Mouse (Mus musculus): ENCODE results near the gene Commd1.

Gene Commd1

DNA sequence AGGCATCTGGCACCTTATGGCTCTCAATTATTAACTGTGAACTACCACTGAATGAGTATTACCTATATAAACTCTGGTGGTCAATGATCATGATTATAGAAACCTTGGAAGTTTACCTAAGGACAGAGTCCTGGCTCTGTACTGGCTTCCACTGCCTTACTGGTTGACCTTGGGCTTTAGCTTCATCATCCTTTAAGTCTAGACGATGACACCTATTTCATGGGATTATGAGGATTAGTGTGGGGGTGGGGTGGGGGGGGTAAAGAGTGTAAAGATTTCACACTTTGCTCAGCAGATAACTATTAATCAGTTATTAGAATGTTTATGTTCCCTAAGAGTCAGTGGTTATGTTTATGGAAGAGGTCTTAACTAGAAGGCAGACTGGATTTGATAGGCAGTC, 7.6 kb upstream of the Commd1 start:
- no peak for DNase-seq

DNA sequence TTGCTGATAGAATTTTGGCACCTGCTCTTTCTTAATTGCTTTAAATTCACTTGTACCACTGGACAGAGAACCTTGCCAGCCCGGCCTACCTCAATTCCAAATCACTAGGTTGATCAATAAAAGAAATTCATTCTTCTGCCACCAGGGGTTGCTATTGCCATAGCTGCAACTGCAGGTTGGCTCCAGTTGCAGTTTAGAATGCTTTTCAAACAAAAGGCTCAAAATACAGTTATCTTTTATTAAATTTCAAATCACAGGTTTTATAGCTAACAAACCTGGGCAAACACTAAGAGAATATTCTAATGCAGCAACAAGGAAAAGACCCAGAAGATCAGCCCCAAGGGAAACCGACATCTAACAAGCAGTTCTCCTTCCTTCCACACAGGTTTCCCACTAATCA, 5.2 kb upstream of the Commd1 start:
- DNase-seq, result peak; percentile 61

DNA sequence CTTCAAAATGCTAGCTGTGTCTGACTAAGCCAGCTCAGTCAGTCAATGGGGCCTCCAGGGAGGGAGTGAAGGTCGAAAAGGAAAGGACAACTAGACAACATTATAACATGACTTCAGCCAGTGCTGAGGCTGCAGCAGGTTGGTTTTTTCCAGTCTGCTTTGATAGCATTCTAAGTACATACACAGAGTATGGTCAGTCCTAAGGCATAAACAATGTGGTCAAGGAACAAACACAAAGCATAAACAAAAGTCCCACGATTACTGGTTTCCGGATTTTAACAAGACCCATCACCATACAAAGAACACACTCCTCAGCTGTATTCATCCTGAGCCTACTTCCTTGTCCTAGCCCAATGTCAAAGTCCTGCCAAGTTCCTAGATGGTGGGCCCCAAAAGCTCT, 3.3 kb upstream of the Commd1 start:
- DNase-seq, result no peak

DNA sequence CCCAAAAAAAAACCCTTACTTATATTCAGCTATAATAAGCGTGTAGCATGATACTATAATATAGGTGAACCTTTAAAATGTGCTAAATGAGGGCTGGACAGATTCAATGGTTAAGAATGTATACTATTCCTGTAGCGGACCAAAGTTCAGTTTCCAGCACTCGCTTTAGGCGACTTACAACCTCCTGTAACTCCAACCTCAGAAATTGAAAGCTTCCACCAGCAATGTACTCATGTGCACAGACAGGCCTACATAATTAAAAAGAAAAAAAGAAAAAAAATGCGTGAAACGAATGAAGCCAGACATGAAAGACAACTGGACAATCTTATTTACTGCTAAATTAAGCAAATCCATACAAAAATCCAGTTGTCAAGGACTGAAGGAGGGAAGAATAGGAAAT, 664 bp upstream of the Commd1 start:
- DNase-seq, result no peak

DNA sequence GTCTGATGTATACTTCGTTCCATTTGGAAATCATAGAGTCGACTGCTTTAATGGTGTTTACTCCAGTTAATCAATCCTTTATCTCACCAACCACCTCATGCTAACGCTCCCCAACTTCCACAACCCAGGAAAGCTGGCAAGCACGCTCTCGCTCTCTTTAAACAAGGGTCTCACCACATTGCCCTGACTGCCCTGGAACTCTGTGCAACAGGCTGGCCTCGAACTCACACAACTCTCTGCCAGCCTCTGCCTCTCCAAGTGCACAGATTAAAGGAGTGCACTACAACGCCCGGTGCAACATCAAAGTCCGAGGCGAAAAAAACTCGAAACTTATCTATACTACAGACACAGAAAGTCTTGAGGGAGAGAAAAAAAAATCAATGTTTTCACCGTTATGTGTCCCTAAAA, 635 bp downstream of the Commd1 start:
- no peak for DNase-seq

DNA sequence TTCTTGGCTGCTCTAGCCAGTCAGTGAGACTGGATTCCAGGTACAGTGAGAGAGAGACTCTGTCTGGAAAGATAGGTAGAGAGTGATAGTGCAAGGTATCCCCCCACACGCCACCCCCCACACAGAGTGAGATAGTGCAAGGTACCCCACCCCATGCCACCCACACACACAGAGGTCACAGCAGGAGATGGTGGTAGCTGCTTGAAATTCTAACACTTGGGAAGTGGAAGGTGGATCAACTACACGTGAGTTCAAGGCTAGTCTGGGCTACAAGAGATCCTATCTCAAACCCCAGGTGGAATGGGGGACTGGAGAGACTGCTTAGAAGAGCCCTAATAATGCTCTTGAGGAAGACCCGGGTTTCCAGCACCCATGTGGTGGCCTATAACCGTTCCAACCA, 1.1 kb downstream of the Commd1 start:
- no peak for DNase-seq

DNA sequence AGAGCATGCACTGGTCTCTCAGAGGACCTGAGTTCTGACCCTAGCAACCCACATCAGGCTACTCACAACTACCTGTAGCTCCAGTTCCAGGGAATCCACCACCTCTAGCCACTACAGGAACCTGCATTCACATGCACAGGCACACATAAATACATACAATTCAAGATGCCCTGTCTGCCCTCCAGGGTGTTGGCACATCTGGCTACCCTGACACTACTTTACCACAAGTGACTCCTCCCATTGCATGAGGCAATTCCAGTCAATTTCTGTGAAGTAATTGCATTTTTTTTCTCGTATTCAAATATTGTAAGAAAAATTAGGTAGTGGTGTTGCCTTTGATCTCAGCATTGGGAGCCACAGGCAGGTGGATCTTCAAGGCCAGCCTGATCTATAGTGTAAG, 3.0 kb downstream of the Commd1 start:
- no peak for DNase-seq

DNA sequence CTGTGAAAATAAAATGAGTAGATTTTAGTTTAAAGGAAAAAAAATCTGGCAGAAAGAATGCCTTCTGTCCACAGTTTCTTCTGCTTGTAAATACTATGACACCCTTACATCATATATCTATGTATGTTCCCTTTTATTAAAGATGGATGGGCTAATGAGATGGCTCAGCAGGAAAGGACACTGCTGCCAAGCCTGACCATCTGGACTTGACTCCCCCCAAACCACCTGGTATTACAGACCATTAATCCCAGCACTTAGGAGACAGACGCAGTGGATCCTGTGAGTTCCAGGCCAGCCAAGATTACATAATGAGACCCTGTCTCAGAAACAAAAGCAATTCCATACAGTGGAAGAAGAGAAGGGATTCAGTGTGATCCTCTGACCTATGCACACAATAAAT, 3.5 kb downstream of the Commd1 start:
- DNase-seq, result peak; percentile 61

DNA sequence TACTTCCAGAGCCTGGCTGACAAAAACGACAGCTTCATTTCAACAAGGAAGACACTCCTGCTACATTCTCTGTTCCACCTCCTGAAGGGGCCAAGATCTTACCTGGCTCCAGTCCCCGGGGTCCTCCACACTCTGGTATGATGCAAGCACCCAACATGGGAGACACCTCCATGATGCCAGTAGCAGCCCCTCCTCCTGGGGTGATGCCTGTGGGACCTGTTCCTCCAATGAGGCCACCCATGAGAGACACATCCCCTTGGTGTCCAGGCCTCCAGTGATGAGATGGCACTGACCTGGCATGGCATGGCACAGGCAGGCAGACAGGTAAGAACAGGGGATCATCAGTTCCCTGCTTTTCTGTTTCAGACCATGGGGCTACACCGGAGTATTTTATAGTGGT, 4.0 kb downstream of the Commd1 start:
- DNase-seq, result no peak

DNA sequence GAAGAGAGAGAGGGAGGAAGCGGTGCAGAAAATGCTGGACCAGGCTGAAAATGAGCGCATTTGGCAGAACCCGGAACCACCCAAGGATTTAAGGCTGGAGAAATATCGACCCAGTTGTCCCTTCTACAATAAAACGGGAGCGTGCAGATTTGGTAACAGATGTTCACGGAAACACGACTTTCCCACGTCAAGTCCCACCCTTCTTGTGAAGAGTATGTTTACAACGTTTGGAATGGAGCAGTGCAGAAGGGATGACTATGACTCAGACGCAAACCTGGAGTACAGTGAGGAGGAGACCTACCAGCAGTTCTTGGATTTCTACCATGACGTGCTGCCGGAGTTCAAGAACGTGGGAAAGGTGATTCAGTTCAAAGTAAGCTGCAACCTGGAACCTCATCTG, 8.6 kb downstream of the Commd1 start:
- no peak for DNase-seq

DNA sequence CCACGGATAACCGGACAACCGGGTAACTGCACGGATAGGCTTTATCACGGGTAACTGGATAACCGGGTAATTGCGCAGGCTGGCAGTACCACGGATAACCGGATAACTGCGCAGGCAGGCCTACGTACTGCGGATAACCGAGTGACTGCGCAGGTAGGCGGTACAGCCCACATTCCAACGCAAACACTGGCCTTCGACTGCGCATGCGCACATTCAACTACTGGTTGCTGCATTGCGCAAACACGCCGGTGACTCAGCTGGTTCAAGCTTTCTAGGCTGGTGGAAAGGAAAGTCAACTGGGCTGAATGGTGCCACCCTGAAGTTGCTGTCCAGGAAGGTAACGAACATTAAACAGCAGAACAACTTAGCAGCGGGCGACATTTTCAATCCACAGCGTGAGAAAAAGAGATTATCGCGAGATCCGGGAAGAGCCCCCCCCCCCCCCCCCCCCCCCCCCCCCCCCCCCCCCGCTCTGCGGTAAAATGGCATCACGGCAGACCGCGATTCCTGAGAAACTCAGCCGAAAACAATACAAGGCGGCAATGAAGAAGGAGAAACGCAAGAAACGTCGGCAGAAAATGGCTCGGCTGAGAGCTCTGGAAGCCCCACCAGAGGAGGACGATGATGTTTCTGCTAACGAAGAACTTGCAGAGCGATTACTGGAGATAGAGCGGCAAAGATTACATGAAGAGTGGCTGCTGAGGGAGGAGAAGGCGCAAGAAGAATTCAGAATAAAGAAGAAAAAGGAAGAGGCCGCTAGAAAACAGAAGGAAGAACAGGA, 9.2 kb downstream of the Commd1 start:
- peak; percentile 85 for DNase-seq

DNA sequence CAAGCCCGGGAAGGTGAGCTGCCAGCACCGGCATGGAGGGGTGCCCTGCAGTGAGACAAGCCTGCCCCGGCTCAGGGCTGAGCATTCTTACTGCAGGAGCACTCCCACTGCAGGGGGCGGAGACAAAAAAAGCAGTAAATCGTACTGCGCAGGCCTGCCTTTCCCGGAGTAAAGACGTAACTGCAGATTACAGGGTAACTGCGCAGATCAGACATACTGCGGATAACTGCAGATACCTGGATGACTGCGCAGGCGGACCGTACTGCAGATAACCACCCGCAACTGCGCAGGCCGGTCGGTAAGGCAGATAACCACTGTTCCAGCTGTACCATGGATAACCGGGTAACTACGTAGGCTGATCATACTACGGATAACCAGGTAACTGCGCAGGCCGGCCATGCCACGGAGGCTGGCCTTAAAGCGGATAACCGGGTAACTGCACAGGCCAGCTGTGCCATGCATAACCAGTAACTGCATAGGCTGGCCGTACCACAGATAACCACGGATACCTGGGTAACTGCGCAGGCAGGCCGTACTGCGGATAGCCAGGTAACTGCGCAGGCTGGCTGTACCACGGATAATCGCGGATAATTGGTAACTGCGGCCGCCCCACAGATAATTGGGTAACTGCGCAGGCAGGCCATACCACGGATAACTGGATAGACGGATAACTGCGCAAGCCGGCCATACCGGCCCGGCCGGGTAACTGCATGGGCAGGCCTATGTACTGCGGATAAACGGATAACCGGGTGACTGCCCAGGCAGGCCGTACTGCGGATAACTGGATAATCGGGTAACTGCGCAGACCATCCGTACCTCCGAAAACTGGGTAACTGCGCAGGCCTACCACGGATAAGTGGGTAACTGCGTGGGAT, 10.1 kb downstream of the Commd1 start, which contains the start of gene Zrsr1:
Zrsr1 (plus strand) TSS at position 171 of the 875 bp plus-strand sequence.
- DNase-seq, result peak; percentile 73

DNA sequence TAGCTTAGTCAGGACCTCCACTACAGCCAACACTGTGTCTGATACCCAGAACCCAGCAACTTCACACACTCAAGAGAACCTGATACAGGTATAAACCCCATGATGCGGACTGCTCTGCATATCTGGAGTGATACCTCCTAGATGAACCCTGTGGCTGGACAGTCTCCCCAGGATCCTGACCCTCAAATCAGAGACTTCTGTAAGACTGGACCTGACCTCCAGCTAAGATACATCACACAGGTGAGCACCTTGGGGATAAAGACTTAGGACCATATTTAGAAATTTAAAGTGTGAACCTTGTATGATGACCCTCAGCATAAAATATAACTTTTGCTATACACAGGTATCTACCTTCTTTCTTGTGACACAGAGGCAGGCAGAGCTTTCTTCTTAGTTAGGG, 11.6 kb downstream of the Commd1 start:
- DNase-seq, result no peak

DNA sequence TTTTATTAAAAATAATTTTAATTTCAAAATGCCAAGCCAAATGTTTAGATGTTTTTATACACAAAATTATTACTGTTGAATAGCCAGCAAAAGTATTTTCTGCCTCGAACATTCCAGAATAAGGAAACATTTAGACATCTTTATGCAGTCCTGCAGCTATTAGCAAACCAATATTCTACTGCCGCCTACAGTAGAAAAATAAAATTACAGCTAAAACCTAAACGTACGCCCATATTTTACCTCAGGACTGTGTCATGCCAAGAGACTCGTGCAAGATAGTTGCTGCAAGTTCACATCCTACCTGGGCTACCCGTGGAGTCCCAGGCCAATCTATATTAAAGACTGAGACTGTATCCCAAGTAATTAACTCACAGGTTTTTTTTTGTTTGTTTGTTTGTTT, 12.7 kb downstream of the Commd1 start:
- no peak for DNase-seq

DNA sequence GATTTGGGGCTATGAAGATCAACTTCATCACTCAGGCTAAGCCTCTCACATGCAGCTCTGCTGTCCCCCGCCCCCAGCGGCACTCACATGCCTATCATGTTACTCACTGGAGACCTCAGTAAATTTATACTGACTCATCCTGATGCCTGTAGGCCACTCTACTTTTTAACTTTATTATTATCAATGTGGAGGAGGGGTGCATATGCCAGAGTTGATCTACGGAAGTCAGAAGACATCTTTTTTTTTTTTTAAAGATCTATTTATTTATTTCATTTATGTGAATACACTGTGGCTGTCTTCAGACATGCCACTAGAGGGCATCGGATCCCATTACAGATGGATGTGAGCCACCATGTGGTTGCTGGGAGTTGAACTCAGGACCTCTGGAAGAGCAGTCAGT, 16.7 kb downstream of the Commd1 start:
- DNase-seq, result no peak

DNA sequence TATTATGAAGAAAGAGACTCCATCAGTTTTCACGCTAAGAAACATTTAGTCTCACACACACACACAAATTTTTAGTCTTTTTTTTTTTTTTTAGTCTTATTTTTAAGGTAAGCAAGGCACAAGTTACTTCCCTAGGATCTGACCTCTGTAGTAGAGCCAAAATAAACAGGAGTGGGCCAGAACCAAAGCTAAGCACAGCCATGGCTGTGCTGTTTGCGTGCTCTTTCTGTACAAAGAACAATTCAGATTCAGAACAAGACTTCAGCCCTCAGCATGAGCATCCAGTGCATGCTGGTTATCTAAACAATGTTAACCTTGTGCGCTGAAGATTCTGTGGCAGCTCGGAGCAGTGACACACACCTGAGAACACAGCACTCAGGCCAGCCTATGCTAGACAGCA, 17.8 kb downstream of the Commd1 start:
- no peak for DNase-seq

DNA sequence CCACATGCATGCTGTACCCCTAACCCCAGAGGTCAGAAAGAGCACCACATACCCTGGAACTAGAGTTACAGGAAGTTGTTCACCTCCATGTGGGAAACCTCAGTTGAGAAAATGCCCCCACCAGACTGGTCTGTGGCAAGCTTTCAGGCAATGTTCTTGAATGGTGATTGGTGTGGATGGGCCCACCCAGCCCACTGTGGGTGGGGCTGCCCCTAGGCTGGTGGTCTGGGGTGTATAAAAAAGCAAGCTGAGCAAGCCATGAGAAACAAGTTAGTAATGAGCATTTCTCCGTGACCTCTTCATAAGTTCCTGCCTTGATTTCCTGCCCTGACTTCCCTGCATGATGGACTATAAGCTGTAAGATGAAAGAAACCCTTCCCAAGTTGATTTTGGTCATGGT, 20.1 kb downstream of the Commd1 start:
- no peak for DNase-seq

DNA sequence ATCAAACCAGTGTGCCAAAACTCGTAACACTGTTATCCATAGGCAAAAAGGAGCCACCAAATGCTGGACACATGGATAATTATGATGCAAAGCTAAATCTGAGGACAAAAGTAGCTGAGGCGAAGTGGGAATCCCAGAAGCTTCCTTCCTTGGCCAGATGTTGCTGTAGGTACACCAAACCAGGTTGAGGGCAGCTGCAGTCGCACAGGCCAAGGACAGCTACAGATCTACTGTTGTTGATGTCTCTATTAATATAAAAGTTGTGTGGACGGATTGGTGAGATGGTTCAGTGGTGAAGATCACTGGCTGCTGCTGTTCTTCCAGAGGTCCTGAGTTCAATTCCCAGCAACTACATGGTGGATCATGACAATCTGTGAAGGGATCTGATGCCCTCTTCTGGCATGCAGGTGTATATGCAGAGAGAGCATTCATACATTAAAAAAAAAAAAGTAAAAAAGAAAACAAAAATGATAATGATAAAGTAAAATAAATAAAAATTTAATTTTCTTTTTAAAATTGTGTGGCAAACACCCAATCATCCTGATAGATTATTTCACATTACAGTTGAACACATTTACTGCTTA, 24.3 kb downstream of the Commd1 start:
- DNase-seq, result no peak

DNA sequence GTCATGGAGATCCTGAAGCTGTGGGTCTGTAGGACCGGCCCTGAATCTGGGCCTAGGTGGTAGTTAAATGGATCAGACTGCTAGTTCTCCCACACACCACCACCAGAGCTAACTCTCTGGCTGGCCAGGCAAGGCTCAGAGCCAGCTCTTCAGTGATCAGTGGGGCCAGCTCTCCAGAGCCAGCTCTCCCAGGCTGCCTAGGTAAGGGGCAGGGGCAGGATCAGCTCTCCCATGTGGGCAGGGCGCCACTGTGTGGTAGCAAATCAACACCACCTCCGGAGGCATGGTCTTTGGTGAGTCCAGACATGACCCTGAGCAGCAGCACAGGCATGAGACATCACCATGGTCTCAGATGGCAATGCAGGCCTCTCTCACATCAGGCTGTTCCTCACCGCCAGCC, 25.4 kb downstream of the Commd1 start:
- no peak for DNase-seq

DNA sequence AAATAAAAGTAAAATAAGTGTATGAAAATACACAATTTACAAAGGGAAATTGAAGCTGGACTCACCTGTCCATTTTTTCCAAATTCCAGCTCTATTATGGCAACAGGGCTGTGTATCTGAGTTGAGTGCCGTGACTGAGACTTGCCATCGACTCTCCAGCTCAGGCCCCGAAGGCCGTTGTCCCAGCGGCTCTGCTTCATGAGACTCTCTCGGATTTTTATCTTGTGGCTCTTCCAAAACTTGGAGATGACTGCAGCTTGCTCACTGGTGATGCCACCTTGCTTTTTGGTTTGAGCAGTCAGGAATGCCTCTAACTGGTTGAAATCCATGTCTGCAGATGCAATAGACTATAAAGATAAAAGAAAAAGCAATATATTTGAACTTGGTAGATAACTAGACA, 25.8 kb downstream of the Commd1 start:
- no peak for DNase-seq

DNA sequence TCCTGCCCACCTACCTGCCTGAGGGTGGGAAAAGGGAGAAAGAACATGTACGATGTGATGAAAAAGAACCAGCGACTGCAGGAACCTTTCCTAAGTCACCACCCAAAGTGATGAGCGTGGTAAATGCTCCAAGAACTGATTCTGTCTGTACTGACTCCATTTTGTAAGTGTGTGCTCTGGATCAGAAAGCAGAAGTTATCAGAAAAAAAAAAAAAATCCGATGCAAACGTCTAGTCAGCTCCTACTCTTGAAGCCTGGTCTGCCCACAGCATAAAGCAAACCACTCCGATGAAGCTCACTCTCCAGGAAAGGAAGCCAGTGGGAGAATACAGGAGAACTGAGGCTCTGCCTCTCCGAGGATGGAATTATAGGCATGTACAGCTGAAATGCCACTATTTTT, 29.5 kb downstream of the Commd1 start:
- no peak for DNase-seq

DNA sequence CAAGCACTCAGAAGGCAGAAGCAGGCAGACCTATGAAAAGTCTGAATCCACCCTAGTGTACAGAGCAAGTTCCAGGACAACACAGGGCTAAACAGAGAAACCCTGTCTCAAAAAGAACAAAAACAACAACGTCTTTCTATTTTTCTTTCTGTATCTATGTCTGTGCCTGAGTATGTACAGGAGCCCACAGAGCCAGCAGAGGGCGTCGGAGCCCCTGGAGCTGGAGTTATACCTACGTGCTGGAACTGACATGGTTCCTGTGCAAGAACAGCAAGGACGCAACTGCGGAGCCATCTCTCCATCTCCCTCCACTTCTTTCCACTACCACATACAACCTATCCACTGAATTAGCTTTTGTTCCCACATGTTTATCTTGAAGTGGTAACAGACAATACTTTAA, 32.1 kb downstream of the Commd1 start:
- no peak for DNase-seq

DNA sequence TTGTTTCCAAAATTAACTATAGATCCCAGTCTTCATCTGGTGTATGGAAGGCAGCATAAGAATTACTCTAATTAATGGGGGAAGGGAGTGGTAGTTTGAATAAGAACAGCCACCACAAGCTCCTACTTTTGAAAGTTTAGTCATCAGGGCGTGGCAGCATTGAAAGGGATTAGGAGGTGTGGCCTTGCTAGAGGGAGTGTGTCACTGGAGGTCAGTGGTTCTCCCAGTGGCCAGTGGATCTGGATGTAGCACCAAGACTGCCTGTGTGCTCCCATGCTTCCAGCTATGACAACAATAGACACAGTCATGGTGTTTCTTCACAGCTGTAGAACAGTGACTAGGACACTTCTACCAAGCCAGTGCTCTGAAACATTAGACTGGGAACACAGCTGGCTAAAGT, 33.1 kb downstream of the Commd1 start:
- no peak for DNase-seq

DNA sequence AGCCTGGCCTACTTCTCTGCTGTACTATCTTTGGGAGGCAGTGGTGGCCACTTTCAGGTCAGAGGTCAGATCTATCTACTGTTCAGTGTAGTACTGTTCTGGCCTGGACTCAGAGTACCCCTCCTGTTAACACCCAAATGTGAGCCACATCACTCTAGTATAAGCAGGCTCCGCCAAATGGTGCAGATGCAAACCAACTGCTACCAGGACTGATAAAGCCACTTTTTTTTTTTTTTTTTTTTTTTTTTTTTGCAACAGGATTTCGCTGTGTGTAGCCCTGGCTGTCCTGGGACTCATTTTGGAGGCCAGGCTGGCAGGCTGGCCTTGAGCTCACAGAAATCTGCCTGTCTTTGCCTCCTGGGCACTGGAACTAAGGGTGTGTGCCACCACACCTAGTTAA, 43.2 kb downstream of the Commd1 start:
- no peak for DNase-seq

Measured in cerebellum, adult 8-10 months (tissue).